Mouse (Mus musculus) c-Kit-positive CD71-negative TER-119-negative erythroid progenitor cells, embryonic 14.5 days (primary cell): Measurements from ENCODE around the gene Ddx42.
"Not testable (repeated sequence)": the region's sequence is repeated elsewhere in the genome, so short reads cannot be mapped to it uniquely, and the experiment has no call there.

Source experiments
- DNase-seq: peaks from one replicate; pipeline ENCODE4 v3.0.0-alpha.2; 2013; ENCODE audit warnings: low read depth

The Ddx42 gene

GRCm38 (mm10) chr11:106216730-106217490, at the start of gene Ddx42:
TSS of gene Ddx42 (plus strand) at chr11:106216926.
- DNase-seq, result peak; percentile 92

DNA sequence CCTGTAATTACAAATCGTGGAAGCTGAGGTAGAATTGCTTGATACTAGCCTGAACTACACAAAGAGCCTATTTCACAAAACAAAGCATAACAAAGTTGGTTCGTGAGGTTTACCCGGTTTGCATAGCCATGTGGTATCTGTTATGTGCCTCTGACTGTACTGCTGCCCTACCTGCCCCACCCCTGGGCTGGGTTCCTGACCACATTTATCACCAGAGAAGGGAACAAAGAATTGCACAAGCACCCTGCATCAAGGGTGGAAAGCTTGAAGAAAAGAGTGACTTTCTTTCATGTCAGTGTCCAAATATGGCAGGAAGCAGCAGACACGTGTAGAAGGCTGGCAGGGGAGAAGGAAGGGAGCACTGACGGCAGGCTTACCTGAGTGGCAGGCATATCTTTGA, 49.3 kb upstream of the Ddx42 start:
- DNase-seq, result no peak

DNA sequence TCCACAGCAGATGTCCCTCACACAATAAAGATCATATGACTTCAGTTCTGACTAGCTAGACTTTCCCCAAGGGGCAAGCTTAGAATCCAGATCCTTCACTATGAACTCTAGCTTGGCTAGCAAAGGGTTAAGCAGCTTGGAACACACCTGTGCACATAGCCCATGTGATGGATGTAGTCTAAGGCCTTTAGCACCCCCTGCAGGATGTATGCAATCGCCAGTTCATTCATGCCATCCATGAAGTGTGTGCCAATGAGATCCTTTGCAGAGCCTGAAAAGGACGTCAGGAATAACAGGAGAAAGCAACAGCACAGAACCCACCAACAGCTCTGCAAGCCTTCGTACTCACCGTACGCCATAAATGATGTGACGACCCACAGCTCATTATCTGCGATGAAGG, 45.9 kb upstream of the Ddx42 start:
- DNase-seq, result no peak

DNA sequence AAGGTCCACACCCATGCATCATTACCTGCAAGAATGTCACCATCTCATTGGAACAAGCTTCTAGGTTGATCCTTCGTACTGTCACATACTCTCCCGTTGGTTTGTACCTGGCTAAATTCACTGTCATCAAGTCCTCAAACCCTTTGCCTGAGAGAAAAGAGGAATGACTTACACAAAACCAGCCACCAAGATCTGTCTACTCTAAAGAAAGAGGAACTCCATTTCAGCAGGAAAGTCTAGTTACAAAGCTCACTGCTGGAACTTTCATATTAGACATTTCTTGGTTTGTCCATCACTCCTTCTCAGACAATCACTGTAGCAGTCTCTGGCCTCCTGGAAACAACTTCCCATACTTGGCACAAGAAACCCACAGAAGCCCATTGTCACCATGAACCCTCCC, 43.5 kb upstream of the Ddx42 start:
- no peak for DNase-seq

DNA sequence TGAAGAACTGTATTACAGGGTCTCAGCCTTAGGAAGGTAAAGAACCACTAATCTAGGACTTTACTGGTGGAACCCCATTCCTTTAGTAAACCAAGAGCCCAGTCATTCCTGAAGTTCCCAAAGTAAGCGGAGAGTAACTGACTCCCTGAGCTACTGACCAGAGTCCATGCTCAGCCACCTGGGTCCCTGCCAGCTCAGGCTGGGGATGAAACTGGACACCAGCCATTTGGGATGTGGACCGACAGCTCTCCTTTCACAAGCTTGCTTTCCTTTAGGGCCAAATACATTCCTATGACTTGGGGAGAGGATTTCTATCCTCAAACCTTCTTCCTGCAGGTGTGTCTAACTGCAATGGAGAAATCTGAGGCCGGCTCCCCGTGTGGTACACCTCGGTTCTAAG, 42.4 kb upstream of the Ddx42 start:
- no peak for DNase-seq

- DNase-seq, result no peak
Observed at GRCm38 (mm10) chr11:106175081-106175480, 41.6 kb upstream of the Ddx42 start.

DNA sequence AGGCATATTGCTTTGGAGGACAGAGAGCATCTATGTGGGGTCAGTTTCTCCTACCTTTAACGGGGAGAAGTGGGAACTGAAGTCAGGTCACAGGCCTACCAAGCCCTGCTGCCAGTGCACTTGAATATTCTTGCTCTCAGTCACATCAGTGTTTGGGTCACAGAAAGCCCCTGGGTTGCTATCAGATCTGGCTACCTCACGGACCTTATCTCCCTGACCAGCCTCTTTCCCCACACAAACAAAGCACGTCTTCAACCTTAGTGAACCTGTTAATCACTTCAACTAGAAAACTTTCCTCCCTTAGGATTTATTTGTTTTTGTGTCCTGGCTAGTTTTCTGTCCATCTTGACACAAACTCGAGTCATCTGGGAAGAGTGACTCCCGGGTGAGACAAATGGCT, 40.4 kb upstream of the Ddx42 start:
- no peak for DNase-seq

GRCm38 (mm10) chr11:106178036-106178782, 38.5 kb upstream of the Ddx42 start:
- no peak for DNase-seq

DNA sequence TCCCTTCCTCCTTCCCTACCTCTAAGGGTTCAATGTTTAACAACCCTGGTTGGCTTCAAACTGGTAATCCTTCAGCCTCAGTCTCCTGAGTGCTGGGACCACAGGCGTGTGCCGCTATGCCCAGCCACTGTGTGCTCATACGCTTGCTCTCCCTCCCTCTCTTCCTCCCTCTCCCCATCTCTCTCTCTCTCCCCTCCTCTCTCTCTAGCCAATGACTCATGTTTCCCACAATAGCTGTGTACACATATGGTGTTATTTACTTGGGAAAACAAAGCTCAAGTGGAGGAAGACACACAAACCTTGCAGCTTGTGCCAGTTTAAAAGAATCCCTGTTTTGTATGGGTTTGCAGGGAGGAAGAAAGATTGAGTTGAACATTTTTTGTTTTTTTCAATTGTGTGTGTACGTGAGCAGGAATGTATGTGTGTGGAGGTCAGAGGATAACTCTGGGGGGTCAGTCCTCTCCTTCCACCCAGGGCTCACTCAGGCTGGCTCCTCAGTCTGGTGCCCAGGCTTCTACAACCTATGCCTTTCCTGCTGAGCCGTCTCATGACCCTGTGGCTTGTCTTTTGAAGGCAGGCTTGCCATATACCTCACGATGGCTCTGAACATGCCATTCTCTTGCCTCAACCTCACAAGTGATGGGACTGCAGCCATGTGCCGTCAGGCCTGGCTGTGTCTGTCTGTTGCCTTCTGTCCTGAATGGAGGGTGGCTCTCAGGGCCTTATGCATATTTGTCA, 36.8 kb upstream of the Ddx42 start:
- DNase-seq, result no peak

DNA sequence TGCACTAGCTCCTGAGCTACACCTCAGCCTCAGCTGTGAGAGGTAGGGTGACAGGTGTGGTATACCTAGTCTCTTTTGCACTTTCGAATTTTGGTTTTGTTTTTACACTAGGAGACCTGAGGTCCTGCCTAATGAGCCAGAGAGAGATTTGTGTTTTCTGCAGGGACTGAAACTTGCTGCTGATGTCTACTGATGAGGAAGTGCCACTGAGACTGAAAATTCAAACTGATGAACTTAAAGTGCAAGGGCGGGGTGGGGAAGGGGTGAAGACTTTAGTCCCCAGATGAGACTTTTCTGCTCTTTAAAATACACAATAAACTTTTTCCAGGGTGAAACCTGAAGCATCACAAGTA, 36.3 kb upstream of the Ddx42 start:
- DNase-seq, result no peak

DNA sequence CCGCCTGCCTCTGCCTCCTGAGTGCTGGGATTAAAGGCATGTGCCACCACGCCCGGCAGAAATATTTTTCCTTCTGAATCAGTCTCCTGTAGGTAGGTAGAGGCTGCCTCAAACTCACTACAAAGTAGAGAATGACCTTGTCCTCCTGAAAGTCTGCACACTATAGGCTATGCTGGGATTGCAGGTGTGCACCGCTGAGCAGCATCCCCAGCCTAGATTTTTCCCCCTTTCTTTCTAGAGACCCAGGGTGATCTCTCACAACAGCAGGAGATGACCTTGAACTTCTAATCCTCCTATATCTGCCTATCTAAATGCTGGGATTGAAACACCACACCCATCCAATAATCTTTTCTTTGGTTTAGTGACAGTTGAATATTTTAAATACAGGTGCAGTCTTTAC, 29.4 kb upstream of the Ddx42 start:
- no peak for DNase-seq

DNA sequence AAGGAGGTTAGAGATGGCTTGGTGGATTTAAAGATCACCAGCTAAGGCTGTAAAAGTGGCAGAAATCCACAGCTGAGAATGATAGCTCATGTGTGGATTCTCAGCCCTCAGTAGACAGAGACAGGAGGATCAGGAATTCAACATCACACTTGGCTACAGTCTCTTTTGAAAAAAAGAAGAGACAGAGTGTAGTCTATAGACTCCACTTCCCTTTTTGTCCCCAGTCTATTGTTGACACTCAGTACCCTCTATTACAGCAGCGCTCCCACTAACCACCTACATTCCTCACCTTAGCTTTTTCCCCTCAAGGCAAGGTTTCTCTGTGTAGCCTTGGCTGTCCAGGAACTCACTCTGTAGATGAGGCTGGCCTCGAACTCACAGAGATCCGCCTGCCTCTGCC, 25.0 kb upstream of the Ddx42 start:
- DNase-seq, result no peak

DNA sequence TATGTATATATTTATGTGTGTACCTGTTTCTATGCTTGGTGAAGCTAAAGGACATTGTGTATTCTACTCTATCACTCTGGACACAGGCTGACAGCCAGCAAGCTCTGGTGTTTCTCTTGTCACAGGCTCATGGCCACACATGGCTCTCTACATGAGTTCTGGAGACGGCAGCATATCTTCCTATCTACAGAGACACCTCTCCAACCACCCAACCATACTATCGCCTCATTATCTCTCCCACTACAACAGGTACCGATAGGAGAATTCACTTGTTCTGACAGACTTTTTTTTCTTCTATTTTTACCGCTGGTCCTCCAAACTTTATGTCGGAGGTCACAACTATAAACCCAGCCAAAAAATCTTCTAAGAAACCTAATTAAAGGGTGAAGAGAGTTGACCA, 24.5 kb upstream of the Ddx42 start:
- DNase-seq, result no peak

GRCm38 (mm10) chr11:106192657-106193370, 23.9 kb upstream of the Ddx42 start:
- no peak for DNase-seq

- peak; percentile 96 for DNase-seq
Observed at GRCm38 (mm10) chr11:106193371-106194154, 23.2 kb upstream of the Ddx42 start.

DNA sequence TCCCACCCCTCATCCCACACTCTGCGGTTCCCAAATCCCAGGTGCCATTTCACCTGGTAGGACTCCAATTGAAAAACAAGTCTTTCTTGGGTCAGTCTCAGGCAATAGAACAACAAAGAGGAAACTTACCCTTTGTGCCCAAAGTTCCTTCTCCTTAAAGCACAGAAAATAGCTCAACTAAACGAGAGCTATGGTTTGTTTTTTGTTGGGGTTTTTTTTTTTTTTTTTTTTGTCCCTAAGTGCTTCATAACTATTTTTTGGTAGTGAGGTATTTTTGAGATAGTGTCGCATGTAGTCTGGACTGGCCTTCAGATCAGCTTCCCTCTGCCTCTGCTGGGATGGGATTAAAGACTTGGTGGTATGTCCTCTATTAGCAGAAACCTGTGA, 22.6 kb upstream of the Ddx42 start:
- DNase-seq, result no peak

DNA sequence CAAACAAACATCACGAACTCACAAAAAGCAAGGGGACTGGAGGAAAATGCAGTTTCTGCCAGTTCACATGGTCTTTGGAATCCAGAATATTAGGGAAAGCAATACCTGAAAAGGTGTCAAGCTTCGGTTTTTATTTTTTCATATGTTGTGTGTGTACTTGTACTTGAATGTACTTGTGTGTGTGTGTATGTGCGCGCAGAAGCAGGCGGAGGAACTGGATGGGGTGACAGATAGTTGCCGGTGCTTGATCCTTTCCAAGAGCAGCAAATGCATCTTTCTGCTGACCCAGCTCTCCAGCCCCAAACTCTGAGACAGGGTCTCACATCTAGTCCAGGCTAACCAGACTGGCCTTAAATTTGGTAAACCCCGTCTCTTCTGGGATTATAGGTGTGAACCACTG, 21.8 kb upstream of the Ddx42 start:
- DNase-seq, result no peak

- no peak for DNase-seq
Observed at GRCm38 (mm10) chr11:106195341-106195740, 21.4 kb upstream of the Ddx42 start.

DNA sequence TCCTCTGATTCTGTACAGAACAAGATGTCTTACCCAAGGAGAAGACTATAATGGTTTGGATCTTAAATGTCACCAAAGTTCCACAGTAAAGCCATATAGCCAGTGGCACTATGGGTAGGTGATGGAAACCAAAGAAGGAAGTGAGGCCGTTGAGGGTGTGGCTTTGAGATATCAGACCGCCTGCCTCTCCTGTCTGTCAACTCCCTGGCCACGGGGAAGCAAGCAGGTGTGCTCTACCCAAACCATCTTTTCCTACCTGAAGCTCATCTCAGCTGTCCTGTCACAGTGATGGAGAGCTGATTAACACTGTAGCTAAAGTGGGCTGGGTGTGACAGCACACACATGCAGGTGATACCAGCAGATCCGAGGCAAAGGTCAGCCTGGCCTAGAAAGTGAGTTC, 18.4 kb upstream of the Ddx42 start:
- no peak for DNase-seq

- not testable (repeated sequence) for DNase-seq
Observed at GRCm38 (mm10) chr11:106199997-106200396, 16.7 kb upstream of the Ddx42 start.

DNA sequence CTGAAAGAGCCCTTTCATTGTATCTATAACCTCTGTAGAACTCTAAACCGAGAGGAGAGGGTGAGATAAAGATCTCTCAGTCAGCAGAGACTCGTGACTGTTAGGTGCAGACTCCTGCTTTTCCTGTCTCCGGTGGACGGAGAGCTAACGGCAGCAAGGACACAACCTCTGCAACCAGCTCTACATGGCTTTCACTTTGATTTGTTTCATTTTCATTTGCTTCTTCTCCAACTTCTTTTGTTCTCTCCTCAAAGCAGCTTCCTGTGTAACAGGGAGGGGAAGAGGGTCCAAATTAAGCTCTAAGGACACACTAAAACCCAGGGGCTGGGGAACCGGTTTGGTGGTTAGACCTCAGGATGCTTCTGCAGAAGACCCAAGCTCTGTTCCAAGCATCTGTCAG, 16.0 kb upstream of the Ddx42 start:
- DNase-seq, result no peak
